Mouse (Mus musculus) hematopoietic stem cell, adult 5-6 weeks (primary cell): ENCODE results near the gene Tmbim6. TPM values are rescaled to one million over a fixed set of nuclear protein-coding genes. Genes with fewer than 3 reads are reported as not detected.

Experiments used
- ATAC-seq, 2 experiments: fragments of 125-278 bp in 1 of 2; replicated peaks in 1 of 2; 2 replicates each; pipeline ENCODE4 v1.8.0; 2016 to 2017; ENCODE audit warnings: inconsistent platforms in 2 of 2, mild to moderate bottlenecking in 2 of 2, moderate number of reproducible peaks in 2 of 2, low read depth in 1 of 2, moderate TSS enrichment in 1 of 2; ENCODE audit not compliant: low FRiP score in 2 of 2, poor library complexity in 2 of 2, severe bottlenecking in 2 of 2, insufficient read depth in 1 of 2, low TSS enrichment in 1 of 2
- total RNA-seq: library from RNA; stranded (forward); fragments of 172-1452, 232-1000 nt; gene quantifications from 2 replicates; pipeline ENCODE4 v1.2.3, GENCODE M21; 2017

Tmbim6 gene
- total RNA-seq, 1 experiment from 2014 or later: 120 TPM

GRCm38 (mm10) chr15:99405150-99405549 is 12.5 kb downstream of the Tmbim6 start:
- ATAC-seq: no peak

GRCm38 (mm10) chr15:99406986-99407570 is 14.4 kb downstream of the Tmbim6 start:
- no peak for ATAC-seq

- ATAC-seq: no peak
These were observed 16.2 kb downstream of the Tmbim6 start for GRCm38 (mm10) chr15:99408845-99409244.

GRCm38 (mm10) chr15:99411747-99412146 is 19.1 kb downstream of the Tmbim6 start:
- ATAC-seq: no peak

GRCm38 (mm10) chr15:99415793-99416192 is 23.1 kb downstream of the Tmbim6 start:
- no peak; a peak in 1 of 4 replicates for ATAC-seq

- peak; percentile 68 to 80; a peak in 3 of 4 replicates for ATAC-seq
These were observed 23.7 kb downstream of the Tmbim6 start for GRCm38 (mm10) chr15:99416348-99416882.

GRCm38 (mm10) chr15:99416957-99417356 is 24.3 kb downstream of the Tmbim6 start:
- no peak for ATAC-seq

GRCm38 (mm10) chr15:99417692-99418271 is 25.1 kb downstream of the Tmbim6 start:
- no peak for ATAC-seq

GRCm38 (mm10) chr15:99420101-99420500 is 27.4 kb downstream of the Tmbim6 start:
- no peak for ATAC-seq

- no peak; a peak in 2 of 4 replicates for ATAC-seq
These were observed 27.9 kb downstream of the Tmbim6 start for GRCm38 (mm10) chr15:99420521-99421014.

GRCm38 (mm10) chr15:99421152-99421551 is 28.5 kb downstream of the Tmbim6 start:
- ATAC-seq: peak; percentile 35 to 63; a peak in 3 of 4 replicates

GRCm38 (mm10) chr15:99421676-99422075 is 29.0 kb downstream of the Tmbim6 start:
- ATAC-seq: no peak

- ATAC-seq: no peak
These were observed 29.9 kb downstream of the Tmbim6 start for GRCm38 (mm10) chr15:99422551-99422950.

GRCm38 (mm10) chr15:99423131-99423530 is 30.4 kb downstream of the Tmbim6 start:
- no peak for ATAC-seq

GRCm38 (mm10) chr15:99423884-99424283 is 31.2 kb downstream of the Tmbim6 start:
- ATAC-seq: no peak

- no peak for ATAC-seq
These were observed 37.7 kb downstream of the Tmbim6 start for GRCm38 (mm10) chr15:99430394-99430793.

GRCm38 (mm10) chr15:99431063-99431462 is 38.4 kb downstream of the Tmbim6 start:
- no peak for ATAC-seq

- no peak for ATAC-seq
These were observed 38.8 kb downstream of the Tmbim6 start for GRCm38 (mm10) chr15:99431504-99431903.

GRCm38 (mm10) chr15:99431967-99432366 is 39.3 kb downstream of the Tmbim6 start:
- ATAC-seq: no peak
